Mouse (Mus musculus): Measurements from ENCODE around the gene Anxa8.

Anxa8 gene

DNA sequence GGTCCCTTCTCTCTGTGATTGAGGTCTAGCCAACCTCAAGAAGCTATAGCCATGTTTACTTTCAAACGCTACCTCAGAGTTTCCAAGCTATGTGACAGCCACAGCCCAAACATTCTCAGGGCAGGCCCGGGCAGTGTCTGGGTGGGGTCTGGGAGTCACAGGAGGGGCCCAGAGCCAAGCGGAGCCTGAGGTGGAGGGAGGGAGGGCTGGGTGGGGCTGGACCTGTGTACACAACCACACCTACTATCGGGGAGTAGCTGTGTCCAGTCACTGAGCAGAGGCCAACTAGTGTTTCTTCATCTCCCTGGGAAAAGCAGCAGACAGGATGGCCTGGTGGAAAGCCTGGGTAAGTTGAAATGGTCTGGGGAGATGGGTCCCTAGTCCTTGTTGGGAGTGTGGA, at the start of gene Anxa8:
Anxa8 (plus strand) TSS at position 251 of the 400 bp plus-strand sequence.
- no peak for DNase-seq

DNA sequence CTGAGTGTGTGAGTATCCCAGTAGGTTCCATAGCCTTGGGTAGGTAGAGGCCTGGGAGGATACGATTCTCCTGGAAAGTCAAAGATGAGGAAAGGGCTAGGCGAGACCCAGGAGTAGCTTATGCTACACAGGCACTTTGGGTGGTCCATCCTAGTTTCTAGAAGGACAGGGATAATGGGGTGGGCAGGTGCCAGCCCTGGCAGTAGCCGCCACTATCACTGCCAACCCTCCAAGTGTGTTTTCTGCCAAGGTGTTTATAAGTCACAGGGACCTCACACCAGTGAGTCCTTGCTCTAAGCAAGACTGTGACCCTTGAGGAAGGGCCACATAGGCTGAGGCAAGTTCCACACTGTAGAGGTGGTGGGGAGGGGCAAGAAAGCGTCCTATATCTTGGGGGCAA, 44.5 kb upstream of the Anxa8 start:
- DNase-seq: peak; percentile 42 to 48

- peak; percentile 36 to 61 for DNase-seq
Measured at GRCm38 (mm10) chr14:34043341-34043740, 42.4 kb upstream of the Anxa8 start.

DNA sequence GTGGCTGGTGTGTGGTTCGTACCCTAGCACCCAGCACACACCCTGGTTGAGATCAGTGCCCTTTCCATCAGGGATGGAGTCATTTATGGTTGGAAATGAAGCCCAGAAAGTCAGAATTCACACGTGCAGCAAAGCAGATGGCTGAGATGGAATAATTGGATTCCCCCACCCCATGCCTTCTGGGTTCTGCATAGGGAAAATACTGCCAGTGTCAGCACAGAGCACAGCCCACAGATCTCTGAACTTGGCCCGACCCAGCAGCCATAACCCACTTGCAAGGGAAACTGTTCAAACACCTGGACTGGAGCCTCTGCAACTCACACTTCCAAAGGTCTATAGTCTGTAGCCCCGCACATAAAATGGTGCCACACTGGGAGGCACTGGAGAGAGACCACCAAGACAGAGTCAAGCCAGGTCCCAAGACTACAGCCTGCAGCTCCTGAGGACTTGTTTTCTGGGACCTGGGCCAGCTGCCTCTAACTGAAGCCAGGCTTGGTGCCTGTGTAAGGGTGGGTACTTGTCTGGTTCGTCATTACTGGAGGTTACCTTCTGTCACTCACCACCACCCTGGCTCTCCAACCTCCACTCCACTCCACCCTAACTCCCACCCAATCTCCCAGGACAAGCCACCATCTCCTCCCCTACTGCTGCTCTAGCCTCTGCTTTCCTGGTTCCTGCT, 35.5 kb upstream of the Anxa8 start:
- DNase-seq: peak; percentile 78 to 80

DNA sequence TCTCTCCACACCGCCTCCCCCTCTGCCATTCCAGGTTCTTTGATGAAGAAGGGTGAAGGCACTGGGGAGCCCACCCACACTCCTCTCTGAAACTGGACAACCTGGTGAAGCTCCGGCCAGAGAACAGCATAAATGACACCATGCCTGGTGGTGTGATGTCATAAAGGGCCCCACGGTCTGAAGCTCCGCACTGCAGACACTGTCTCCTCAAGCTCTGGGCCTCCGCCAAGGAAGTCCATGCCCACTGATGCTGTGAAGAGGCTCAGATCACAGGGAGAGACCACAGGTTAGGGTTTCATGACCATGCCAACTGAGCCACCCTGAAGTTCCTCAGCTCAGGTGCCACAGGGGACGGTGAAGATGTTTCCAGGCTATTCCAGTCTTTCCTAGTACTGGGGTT, 33.3 kb upstream of the Anxa8 start, which contains the start of gene Antxrl:
Antxrl (plus strand) TSS at position 192 of the 400 bp plus-strand sequence.
- DNase-seq: no peak

DNA sequence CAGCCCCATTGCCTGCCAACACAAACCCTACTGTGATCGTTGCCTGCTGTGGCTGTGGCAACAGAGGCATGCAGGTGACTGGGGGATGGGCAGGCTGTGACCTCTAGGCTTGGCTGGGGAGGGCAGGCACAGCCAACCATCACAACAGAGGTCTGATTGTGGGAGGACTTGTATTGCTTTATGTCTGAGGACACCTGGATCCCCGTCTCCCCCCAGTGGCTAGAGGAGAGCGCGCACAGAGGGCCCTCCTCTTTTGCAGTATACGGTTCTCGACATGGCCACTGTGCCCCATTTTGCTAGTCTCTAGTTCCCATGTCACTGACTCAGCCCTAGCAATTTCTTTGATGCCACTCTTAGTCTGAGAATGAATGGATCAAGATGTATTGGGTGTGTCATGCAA, 14.1 kb upstream of the Anxa8 start:
- DNase-seq: peak in 1 of 2 experiments; percentile 28

GRCm38 (mm10) chr14:34075346-34075745, 10.4 kb upstream of the Anxa8 start:
- DNase-seq: no peak

GRCm38 (mm10) chr14:34077222-34077621, 8.6 kb upstream of the Anxa8 start:
- no peak for DNase-seq

- no peak for DNase-seq
Measured at GRCm38 (mm10) chr14:34078293-34078692, 7.5 kb upstream of the Anxa8 start.

DNA sequence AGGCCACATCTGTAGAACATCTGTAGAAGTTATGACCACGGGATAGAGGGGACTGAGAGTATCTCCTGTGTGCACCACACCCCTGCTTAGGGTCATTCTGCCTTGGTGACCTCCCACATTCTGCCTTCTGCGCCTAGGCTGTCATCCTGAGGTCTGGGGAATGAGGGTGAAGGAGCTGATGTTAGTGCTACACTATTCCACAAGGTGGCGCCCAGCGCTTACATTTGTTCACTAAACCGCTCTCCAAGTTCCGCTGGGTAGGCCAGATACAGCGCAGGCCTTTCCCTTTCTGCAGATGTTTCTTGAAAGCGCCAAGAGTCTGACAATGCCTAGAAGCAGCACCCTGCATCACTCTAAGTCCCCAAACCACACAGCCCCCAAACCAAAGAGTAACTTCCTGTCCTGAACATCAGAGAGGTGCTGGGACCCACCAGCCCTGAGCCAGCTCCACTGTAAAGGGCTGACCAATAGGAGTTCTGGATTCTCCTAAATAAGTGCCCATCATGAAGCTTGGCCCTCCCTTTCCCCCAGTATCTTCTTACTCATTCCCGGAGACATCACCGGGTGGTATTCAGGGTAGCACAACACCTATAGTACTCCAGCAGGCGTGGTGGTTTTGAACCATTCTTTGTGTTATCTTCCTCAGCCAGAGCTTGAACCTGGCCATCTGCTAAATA, 5.3 kb upstream of the Anxa8 start:
- peak; percentile 85 to 89 for DNase-seq

GRCm38 (mm10) chr14:34086806-34087205, 1.0 kb downstream of the Anxa8 start:
- peak; percentile 38 to 56 for DNase-seq

DNA sequence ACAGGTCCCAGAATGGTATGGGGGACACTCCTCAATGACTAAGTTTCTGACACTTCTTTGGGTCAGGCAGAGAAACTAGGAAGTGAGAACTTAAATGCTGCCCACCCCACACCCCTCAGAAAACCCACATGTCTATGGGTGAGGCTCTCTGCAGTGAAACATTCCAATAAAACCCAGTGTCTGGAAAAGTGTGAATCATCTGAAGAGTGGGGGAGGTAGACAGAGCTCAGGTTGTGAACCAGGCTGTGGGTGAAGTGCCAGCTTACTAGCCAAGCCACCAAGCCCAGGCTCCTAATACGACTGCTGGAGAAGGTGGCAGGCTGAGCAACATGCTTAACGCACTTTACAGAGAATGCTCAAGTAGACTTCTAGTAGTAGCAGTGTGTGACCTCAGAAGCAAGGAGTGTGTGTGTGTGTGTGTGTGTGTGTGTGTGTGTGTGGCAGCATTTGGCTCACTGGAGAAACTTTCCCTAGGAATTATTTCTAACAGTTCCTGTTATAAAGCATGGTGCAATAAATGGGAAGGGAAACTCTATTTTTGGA, 2.1 kb downstream of the Anxa8 start:
- DNase-seq: no peak

DNA sequence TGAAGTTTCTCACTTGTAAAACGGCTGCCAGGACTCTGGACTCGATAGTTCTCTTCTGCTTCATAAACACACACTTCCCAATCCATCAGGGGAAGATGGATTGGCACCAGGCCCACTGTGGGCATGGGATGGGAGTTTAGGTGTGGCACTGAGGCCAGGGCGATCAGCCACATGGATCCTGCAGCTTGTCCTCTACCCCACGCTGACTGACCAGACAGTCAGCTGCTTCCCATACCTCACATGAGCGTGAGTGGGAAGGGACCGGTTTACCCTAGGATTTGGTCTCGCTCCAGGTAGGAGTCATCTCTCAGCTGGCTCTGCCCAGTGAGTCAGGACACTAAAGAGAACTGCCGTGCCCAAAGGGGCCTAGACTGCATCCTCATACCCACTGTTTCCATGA, 4.0 kb downstream of the Anxa8 start:
- peak; percentile 42 to 56 for DNase-seq

DNA sequence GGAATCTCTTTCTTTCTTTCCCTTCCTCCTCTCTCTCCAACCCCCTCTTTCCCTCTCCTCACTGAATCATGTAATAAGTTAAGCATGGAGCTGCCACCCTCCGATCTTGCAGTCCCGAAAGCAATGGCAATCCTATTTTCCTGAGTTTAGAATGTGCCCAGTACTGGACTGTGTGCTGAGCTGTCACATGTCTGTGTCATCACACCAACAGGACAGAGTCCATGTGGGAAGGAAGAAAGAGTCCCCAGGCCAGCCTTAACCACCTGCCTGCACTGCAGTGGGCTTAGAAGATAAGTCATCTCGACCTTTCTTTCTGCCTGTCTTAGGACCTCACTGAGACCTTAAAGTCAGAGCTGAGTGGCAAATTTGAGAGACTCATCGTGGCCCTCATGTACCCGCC, 5.7 kb downstream of the Anxa8 start:
- DNase-seq: no peak

DNA sequence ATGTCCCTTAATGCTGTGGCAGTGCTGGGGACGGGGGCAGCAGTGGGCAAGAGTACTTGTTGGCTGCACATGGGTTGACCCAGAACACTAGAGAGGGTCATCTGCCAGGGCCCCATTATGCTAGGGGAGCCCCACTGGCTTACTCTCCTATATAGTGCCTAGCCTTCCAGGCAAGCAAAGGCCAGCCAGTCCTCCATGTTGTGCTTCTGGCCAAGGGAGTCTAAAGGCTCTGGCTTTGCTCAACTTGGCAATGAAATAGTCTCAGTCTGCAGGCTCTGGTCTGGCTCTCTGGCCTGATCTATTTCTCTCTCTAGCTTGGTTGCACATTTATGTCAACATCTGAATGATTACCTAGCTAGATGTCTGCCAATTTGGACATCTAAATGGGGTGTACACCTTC, 7.1 kb downstream of the Anxa8 start:
- no peak for DNase-seq

DNA sequence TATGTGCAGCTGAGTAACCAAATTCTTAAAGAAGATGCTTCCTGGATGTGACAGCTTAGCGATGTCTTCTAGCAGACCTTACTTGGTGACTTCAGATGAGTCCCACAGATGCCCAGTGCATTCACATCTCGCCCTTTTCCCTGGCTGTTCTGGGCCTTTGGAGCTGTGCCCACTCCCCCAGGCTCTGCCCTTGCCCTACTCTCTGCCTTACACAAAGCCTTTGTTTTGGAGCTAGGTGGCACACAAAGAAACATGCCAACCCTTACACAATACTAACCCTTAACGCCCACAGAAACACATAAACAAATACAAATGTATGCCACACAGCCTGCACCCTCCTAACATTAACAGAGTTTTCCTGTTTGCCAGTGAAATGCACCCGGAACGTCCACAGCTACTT, 10.4 kb downstream of the Anxa8 start:
- DNase-seq: no peak

- DNase-seq: no peak
Measured at GRCm38 (mm10) chr14:34102601-34103000, 16.8 kb downstream of the Anxa8 start, which contains the start of gene A630023A22Rik. TSS of gene A630023A22Rik (minus strand) at chr14:34102754.

DNA sequence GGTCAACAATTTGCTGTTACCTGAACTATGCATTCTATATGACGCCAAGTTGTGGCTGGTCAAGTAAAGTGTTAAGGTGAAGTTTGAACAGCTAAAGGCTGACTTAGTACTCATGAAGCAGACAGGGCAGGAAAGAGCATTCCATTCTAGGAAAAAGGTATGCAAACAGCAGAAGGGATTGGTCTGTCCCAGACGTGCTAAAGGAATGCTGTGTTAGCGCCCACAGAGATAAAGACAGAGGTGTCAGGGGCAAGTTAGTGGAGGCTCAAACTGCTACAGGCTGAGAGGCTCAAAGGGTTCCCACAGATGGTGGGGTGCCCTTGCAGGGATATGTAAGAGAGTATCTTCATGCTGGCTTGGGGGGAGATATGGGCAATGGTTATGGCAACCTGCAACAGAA, 18.1 kb downstream of the Anxa8 start:
- no peak for DNase-seq

DNA sequence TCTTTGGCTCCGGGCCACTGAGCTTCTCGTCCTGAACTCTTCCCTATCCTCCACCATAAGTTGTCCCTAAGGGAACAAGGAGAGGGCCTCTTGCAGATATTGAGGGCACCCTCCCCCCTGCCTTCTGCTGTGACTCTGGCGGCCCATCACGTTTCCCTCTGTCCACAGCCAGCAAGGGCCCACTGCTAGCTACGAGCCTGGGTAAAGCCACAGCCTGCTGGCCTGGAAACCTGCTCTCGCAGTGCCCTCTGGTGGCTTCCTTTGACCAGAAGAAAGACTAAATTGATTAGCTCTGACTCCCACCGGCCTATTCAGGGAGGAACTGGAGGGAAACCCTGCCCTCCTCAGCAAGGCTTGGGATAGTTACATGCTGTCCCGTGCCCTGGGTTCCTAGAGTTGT, 19.1 kb downstream of the Anxa8 start:
- DNase-seq: peak; percentile 87 to 89

- peak; percentile 40 to 73 for DNase-seq
Measured at GRCm38 (mm10) chr14:34106389-34107062, 20.7 kb downstream of the Anxa8 start.

- no peak for DNase-seq
Measured at GRCm38 (mm10) chr14:34107594-34107993, 21.8 kb downstream of the Anxa8 start.

DNA sequence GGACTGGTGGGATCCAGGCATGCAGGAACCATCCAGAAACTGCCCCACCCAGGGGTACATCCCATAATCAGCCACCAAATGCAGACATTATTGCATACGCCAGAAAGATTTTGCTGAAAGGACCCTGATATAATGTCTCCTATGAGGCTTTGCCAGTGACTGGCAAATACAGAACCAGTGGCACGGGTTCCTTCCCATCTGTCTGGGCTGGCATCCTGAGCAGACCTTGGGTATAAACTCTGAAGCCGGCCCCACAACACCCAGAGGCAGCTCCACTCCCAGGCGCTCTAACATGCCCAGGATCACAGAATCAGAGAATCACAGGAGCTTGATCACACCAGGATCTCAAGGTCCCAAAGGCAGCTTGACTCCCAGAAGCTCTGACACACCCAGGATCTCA, 28.5 kb downstream of the Anxa8 start:
- DNase-seq: peak; percentile 38 to 40

DNA sequence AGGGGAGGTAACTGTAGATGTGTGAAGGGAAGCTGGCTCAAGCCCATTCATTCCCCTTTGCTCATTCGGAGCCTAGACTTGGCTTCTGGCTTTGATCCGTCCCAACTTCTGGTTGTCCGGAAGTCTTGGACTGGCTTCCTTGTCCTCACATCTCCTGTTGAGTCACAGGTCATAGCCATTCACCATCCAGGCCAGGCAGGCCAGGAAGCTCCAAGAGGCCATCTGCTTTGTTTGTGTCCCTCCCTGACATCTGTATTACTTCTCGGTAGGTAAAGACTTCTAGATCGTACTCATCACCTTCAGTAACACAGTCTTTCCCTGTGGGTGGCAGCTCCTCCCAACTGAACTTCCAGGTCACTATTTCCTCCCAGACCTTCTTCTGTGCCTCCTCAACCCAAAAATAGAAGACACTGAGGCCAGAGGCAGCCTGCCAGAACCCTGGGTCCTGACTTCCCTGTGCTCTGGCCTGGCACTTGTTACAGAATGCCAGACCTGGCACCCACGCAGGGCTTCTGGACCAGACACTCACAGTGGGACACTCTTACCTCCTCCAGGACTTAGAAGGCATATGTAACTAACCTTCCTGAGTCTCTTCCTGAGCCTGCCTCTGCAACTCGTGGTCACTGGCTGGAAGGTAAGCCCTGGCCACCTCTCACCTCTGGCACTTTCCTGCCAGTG, 33.4 kb downstream of the Anxa8 start:
- peak; percentile 85 to 94 for DNase-seq
